Mouse (Mus musculus): ENCODE measurements at regions not wholly inside any gene's neighbourhood (a gene's known extent, or its start where the extent isn't known, plus 50 kb on each side); places are given as distances from the start of the nearest gene placed in this dataset.

DNA sequence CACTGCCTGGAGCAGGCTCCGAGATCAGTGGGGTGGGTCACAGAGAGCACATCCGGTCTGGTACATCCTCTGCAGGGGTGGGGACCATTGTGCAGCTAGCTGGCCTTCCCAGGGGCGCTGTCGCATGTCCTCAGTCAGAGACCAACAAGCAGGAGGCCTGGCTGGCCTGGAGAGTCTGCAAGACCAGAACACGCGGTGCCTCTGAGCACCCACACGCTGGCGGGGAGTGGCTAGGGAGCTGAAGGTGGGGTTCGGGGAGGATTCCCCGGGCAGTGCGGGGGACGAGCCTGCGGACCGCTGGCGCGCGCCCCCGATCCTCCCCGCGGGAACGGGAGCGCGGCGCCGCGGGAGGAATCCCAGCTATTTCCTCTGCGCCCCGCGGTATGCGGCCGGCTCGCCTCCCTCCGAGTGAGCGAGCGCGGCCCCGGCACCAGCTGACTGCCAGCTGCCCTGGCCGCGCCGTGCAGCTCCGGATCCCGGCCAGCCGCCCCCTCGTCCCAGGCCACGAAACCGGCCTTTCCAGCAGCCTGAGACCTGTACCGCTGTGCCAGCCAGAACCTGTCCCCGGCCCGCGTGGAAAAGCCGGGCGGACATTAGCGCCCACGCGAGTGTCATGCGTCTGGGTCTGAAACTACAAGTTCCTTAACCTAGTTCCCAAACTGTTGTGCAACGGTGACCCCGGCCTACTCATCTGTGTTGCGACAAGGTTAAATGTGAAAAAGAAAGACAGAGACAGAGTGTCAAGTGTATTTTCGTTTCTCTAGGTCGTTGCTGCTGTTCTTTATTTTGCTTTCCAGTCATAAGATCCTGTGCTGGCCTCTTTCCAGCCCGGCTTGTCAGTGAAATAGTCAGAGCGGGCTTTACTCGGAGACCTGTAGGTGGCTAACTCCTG is 61.2 kb downstream of the Pkdcc start:
- in situ Hi-C loops (cut with MboI, MseI), result loop anchor here (10.0 kb wide), 2 partner anchors 589 to 1689 kb away; no protein-coding TSS in a partner anchor

- in situ Hi-C loops (cut with MboI, MseI), result loop anchor here (10.0 kb wide), 2 partner anchors 587 to 1687 kb away; no protein-coding TSS in a partner anchor
These were observed 62.2 kb downstream of the Pkdcc start for GRCm38 (mm10) chr17:83277117-83277947.

- in situ Hi-C loops (cut with MboI, MseI), result loop anchor here (10.0 kb wide), 2 partner anchors 587 to 1687 kb away; no protein-coding TSS in a partner anchor
These were observed 63.1 kb downstream of the Pkdcc start for GRCm38 (mm10) chr17:83277948-83278924.

DNA sequence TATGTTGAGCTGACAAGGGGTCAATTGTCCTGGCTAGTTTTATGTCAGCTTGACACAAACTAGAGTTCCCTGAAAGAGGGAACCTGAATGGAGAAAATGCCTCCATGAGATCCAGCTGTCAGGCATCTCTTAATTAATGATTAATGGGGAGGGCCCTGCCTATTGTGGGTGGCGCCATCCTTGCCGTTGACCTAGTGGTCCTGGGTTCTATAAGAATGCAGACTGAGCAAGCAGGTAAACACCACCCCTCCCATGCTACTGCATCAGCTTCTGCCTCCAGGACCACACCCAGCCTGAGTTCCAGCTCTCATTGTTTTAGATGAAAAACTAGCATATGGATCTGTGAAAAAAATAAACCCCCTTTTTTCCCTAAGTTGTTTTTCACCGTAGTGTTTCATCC is 67.4 kb upstream of the Eml4 start:
- in situ Hi-C loops (cut with MboI, MseI), result no loop called here

DNA sequence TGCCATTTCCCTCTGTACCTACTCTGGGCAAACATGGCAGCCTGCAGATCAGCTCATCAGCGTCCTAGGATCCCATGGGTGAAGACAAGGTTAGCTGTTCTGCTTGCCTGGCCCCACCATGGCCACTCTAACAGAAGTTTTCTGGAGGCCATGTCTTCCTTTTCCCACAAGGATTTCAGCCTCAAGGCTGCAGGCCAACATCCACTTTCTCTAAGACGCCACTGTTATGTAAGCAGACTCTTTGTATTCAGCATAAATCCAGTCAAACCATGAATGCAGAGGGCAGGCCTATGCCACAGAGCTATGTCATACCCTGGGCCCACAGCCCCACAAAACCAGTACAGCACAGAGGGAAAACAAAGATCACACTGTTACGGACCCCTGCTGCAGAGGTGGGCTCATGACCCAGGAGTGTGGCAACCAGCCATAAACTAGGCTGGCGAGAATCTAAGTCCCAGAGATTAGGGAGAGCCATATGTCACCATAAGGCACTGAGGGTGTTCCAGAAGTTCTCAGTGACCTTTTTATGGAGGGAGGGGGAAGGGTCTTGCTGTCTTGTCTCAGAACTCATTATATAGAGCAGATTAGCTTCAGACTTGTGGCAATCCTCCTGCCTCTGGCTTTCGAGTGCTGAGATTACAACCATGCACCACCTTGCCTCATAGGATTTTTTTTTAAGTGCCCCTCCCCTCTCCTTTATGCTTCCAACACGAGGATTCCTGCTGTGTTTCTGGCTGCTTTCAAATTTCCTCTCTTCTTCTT is 63.2 kb upstream of the Eml4 start:
- in situ Hi-C loops (cut with MboI, MseI), result no loop called here

DNA sequence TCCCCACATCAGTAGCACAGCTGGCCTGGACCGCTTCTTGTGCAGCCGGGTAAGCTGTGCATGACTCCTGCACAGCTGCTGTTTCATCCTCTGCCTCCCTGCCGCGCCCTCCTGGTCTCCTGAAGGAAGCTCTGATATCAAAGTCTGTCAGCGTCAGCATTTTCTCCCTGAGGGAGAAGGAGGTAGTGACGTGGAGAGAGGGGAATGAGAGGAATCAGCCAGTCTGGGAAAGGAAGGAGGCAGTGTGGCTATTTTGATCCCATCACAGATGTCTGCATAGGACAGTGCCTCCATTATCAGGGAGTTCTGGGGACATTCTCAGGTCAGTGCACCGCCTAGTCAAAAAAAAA is 62.6 kb upstream of the Eml4 start:
- in situ Hi-C loops (cut with MboI, MseI), result no loop called here

DNA sequence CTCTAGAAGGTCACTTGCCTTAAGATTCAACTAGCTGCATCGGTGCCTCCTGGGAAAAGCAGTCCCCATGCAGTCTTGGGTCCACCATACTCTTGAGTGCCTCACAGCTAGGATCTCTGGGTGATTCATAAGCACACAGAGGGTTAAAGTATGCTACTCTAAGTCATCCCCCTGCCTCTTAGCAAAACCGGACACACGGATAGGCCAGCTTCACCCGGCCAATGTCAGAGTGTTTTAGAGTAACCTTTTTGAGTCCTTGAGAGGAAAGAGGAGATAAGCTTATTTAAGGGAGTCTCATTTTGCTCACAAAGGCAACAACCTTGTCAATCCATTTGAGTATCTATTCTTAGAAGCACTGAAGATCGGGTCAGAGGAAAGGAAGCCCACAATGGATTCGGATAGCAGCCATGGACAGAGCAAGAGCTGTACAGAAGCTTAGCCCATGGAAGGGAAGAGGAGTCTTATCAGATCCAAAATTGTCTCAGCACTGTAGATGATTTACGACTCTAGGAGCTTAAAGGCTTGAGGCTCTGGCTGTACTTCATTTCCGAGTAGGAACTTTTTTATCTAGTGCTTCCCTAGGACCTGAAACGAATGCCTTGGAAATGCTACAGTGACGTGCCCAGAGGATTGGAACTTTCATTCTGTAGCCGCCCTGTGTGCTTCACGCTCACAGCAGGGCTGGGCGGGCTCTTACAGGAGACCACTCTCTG is 55.0 kb upstream of the Eml4 start:
- in situ Hi-C loops (cut with MboI, MseI), result no loop called here

GRCm38 (mm10) chr17:83297379-83298121 is 53.2 kb upstream of the Eml4 start:
- in situ Hi-C loops (cut with MboI, MseI), result no loop called here

Measured in T-helper 2 cell (primary cell).